Mouse (Mus musculus) yolk sac, embryonic 10.5 days (tissue): Measurements from ENCODE around the gene Naa10.
A peak's percentile ranks its signal among the peaks of the same experiment; 100 is the strongest.

Source experiments
- DNase-seq: peaks from one replicate; pipeline ENCODE4 v3.0.0-alpha.2; 2017; ENCODE audit warnings: low spot score

Gene Naa10

DNA sequence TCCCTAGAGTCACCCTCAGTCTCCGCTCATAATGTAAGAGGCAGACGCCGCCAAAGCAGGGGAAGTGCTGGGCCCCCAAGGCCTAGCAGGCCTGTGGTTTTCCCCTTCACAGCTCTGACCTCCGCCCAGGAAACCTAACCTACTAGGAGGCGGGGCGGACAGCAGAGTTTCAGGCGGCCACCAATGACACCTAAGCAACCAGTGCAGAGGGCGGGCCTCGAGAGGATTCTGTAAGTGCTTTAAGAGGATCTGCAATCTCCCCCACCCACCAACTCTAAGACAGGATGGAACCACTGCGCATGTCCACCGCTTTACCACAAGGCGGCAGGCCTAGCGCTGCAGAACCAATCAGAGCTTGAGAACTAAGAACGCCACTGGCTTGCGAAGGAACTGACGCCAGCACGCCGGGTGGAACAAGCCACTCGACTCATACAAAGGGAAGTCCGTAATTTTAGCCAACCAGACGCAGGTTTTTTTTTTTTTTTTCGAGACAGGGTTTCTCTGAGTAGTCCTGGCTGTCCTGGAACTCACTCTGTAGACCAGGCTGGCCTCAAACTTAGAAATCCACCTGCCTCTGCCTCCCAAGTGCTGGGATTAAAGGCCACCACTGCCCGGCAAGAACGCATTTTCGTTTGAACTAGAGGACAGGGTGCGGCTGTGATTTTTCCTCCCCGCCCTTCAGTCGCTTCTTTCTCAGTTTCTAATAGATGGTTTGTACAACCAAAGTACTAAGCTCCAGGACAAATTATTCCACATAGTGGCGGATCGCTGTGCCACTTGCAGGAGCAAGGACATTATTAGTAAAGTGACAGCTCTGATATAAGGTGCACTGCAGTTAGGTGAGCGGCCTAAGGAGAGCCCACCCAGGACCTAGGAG is 6.7 kb downstream of the Naa10 start:
- peak; percentile 93 for DNase-seq

DNA sequence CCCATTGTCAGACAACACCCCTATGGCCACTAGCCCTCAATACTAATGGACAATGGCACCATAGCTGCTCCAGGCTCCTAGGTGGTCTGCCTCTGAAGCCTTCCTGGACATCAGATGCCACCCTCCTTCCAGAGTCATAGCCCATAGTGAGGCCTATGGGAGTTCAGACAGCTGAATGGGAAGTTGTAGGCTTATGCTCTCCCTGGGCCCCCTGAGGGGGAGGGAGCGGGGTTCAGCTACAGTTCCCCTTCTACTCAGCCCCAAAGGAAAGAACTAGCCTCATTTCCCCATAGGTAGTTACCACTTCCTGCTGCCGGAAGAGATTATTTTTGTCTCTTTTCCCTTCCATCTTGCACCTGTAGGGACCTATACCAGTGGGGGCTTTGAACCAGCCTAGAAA is 10.2 kb downstream of the Naa10 start:
- DNase-seq = no peak

DNA sequence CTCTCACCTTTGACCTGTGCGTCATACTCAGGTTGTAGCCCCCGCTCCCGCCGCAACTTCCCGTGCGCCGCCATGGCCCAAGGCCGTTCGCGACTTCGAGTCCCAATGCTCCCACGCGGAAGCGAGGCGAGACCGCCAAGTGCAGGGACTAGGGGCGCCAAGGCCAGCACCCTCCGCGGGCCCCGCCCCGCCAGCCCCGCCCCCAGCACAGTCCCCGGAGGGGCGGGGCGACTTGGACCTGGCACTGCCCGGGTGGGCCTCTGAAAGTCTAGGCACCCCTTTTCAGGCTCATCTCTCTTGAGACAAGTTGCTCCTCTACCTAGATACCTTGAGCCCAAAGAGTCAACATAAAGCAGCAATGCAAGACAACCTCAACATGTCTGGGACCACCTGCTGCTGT is 10.6 kb downstream of the Naa10 start:
- DNase-seq = no peak

- DNase-seq = no peak
Measured at GRCm38 (mm10) chrX:73910451-73910850, 11.3 kb downstream of the Naa10 start.

- no peak for DNase-seq
Measured at GRCm38 (mm10) chrX:73910049-73910448, 11.7 kb downstream of the Naa10 start.

DNA sequence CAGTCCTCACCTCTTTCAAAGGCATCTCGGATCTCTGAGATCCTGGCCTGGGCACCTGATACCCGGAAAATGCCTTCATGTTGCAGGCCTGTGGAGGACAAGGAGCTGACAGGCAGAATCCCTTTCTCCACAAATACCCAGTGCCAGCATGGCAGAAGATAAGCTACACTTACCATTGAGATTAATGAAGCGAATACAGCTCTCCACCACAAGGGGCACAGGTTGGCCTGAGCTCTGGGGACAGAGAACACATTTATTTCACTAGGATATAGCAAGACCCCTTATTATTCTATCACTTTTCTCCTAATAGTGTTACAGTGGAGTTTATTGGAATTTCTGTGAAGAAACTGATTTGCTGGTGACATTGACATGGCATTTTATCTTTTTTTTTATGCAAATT is 23.8 kb downstream of the Naa10 start:
- no peak for DNase-seq

- DNase-seq = no peak
Measured at GRCm38 (mm10) chrX:73895719-73896118, 26.0 kb downstream of the Naa10 start, which contains the start of gene L1cam. TSS of gene L1cam (minus strand) at chrX:73896105.

DNA sequence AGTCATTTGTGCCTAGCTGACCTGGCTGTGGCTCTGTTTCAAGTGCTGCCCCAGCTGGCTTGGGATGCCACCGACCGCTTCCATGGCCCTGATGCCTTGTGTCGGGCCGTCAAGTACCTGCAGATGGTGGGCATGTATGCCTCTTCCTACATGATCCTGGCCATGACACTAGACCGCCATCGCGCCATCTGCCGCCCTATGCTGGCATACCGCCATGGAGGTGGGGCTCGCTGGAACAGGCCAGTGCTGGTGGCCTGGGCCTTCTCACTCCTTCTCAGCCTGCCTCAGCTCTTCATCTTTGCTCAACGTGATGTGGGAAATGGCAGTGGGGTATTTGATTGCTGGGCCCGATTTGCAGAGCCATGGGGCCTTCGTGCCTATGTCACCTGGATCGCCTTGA is 28.9 kb downstream of the Naa10 start:
- DNase-seq = no peak

- DNase-seq = no peak
Measured at GRCm38 (mm10) chrX:73891551-73892152, 30.1 kb downstream of the Naa10 start, which contains the start of gene Avpr2. TSS of gene Avpr2 (plus strand) at chrX:73892102.

DNA sequence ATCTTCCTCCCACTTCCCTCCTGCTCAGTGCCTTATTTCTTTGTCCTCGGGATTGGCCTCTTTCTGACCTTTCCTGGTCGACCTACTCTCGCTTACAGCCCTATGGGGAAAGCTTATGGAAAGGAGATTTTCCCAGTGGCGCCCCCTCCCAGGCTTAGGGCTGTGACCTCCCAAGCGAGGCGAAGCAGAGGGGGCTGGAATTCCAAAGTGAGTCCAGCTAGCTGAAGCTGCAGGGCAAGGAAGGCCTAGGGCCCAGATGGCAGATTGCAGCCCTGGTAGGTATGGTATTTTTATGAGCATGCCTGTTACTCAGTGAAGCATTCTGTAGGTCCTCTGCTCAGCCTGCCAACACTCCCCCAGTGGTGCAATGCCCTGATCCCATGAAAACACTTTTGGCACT is 40.3 kb downstream of the Naa10 start:
- DNase-seq = no peak

DNA sequence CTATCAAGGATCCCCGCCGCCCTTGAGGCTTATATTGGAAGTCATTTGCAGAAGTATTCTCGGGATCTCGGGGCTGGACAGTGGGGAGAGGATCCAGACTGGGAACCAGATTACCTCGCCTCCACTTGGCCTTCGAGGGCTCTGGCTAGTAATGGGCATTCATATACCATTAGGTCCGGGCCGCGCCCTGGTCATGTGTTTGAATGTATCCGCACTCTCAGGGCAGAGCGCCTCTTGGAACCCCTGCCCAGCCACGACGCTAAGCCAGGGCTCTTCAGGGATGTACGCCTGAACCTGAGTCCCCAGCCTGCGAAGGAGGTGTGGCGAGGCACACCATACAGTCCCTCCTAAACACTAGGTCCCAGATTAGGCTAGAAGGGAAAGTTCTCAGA is 40.7 kb downstream of the Naa10 start:
- no peak for DNase-seq

DNA sequence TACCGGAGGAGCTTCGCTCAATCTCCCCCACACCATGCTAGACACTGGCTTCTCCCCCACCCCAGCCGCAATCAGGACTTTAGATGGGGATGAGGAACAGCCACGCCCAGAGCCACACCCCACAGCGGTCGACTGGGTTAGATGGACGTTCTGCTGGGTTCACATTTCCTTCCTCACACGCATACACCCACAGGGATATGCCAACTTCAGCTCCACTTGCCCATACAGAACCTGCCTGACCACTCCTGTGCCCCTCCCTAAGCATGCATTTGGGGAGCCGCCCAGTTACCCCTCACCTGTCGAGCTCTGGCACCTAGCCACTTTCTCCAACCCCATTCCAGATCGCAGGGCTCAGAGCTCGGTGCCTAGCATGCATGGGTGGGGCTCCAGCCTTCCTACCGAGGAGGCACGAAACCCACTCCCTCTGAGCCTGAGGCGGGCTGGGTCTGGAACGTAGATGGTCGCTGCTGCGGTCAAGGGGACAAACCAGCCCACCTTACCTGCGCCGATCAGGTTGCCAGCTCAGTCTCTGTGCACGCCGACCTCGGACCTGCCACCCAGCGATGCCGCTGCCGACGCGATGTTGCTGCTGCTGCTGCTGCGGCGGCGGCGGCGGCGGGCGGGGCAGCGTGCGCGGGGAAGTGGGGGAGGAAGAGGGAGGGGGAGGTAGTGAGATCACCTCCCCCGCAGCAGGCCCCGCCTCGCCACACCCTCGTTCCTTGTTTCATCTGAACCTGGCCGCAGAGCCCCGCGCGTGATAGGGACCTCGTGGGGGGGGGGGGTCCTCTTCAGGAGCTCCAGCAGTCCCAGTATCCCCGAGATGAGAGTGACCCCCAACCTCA is 41.3 kb downstream of the Naa10 start:
- peak; percentile 4 for DNase-seq

DNA sequence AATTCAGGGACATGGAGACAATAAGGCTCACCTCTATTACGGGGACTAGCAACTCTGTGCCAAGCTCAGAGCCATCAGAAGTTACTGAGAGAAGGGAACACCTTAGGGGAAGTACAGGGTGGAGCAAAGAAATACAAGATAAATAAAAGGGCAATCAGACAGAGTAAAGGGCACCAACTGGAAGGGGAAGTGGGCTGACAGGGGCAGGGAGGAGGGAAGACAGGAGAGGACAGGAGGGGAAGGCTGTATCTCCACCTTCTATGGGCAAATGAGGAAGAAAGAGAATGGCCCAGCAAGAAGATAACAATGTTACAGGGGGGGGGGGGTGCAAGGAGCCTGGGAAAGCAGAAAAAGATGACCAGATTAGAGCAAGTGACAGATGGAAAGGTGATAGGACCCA is 44.7 kb downstream of the Naa10 start:
- no peak for DNase-seq

- no peak for DNase-seq
Measured at GRCm38 (mm10) chrX:73875881-73876280, 45.9 kb downstream of the Naa10 start.

DNA sequence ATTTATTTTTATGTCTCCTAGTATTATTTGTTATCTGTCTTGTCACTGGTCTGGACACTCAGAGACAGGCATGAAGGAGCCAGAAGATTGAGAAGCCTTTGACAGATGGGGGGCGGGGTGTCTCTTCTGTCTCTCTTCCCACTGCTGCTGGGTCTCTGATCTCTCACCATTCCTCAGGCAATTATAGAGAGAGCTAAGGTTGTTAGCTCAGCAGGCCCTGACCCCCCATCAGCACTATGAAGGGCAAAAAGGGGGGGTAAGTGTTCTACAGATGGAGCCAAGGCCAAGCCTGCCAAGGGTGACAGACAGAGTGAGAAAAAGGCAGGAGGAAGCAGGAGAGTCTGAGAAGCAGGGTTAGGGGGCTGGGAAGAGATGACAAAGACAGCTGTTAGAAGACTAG is 49.8 kb downstream of the Naa10 start:
- DNase-seq = no peak

DNA sequence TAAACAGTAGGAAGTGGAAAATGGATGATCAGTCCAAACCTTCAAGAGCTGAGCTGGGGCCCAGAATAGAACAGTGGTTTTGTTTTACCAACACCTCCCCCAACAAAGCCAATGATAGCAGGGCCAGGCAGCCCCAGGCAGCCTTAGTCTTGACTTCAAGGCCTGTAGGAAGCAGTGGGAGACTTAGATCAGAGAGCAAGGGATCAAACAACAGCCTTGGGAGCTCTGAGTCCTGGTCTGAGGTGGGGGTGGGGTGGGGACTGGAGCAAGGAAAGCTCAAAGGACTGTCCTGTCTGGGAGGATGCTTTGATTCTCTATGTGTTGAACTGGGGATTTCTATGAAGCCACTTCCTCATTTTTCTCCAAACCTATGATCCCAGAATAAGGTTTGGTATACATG is 50.3 kb downstream of the Naa10 start:
- DNase-seq = no peak

DNA sequence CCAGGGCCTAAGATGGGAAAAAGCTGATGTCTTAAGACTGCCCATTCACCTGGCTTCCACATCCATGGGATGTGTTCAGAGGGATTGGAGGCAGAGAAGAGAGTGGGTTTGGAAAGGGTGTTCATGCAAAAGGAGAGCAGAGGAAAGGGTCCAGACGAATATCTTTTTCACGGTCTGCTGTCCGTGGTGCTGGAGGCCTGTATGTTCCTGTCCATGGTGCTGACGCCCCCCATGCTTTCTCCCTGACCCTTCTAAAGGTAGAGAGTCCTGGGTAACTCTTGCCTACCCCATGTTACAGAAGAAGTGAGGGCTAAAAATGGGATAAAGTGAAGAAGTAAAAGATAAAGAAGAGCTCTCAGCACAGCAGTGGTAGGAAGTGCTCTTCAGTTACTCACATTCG is 52.4 kb downstream of the Naa10 start:
- peak; percentile 3 for DNase-seq

GRCm38 (mm10) chrX:73867852-73868251 is 53.9 kb downstream of the Naa10 start:
- DNase-seq = no peak

DNA sequence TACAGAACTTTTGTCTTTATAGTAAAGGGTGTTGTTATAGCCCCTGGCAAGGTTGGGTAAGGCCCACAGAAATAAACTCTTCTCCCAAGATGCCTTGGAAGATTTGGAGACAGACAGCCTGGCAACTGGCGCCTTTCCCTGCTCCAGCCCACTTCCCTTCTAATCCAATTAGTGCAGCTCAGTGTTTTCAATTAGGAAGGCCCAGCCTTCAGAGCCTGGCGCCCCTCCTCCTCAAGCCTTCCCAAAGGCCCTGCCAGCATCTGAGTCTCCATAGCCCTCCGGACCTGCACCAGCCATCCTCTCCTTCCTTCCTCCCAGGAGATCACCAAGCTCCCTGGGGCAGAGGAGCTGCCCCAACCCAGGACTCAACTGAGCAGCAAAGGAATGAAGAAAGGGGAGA is 54.5 kb downstream of the Naa10 start:
- DNase-seq = no peak
